Mouse (Mus musculus) hindbrain, postnatal 0 days (tissue): Measurements from ENCODE around the gene LTO1. TPM values are rescaled to one million over a fixed set of nuclear protein-coding genes. Genes with fewer than 3 reads are reported as not detected.

Experiments used
- ATAC-seq: fragments of 200-750 bp; cut with Nextera tagmentation; 2 replicates; pipeline ENCODE4 v1.8.0; 2017; ENCODE audit warnings: mild to moderate bottlenecking, moderate TSS enrichment, moderate library complexity
- DNase-seq: peaks from one replicate; pipeline ENCODE4 v3.0.0-alpha.2; 2015; ENCODE audit warnings: low spot score
- H3K27ac ChIP-seq: fragments of 300-500 bp; sonication (generic); 2 replicates; pipeline ENCODE4 v1.5.1; 2014; ENCODE audit warnings: mild to moderate bottlenecking
- H3K27me3 ChIP-seq: fragments of 300-500 bp; sonication (generic); 2 replicates; pipeline ENCODE4 v1.6.1; 2014; ENCODE audit warnings: low read length, mixed read lengths; ENCODE audit not compliant: insufficient read depth
- H3K36me3 ChIP-seq: fragments of 300-500 bp; sonication (generic); 2 replicates; pipeline ENCODE4 v1.6.1; 2014; ENCODE audit warnings: low read length, mixed read lengths; ENCODE audit not compliant: insufficient read depth
- H3K4me1 ChIP-seq: fragments of 300-500 bp; sonication (generic); 2 replicates; pipeline ENCODE4 v1.6.1; 2014; ENCODE audit warnings: antibody characterized with exemption, low read length, mixed read lengths; ENCODE audit not compliant: insufficient read depth
- H3K4me2 ChIP-seq: fragments of 300-500 bp; sonication (generic); 2 replicates; pipeline ENCODE4 v1.6.1; 2014; ENCODE audit warnings: low read depth, mild to moderate bottlenecking, low read length, moderate library complexity, mixed read lengths
- H3K4me3 ChIP-seq: fragments of 300-500 bp; sonication (generic); 2 replicates; pipeline ENCODE4 v1.5.1; 2014; ENCODE audit warnings: low read length
- H3K9ac ChIP-seq: fragments of 300-500 bp; sonication (generic); replicated peaks from 2 replicates; pipeline ENCODE4 v1.6.1; 2014; ENCODE audit warnings: mild to moderate bottlenecking, low read length, moderate library complexity, mixed read lengths
- H3K9me3 ChIP-seq: fragments of 300-500 bp; sonication (generic); 2 replicates; pipeline ENCODE4 v1.6.1; 2016; ENCODE audit warnings: low read length, mixed read lengths
- CTCF ChIP-seq: IDR thresholded peaks from 2 replicates; pipeline ENCODE4 v1.5.1; 2016; ENCODE audit warnings: antibody characterized with exemption, control low read depth, low read depth
- WGBS: fragments of 180-500 bp; shearing (Covaris S2); extraction: QIAGEN DNeasy Blood & Tissue Kit; methylation state at CpG from one replicate; pipeline ENCODE4 v1.1.7; 2014; 5-methylcytosine and 5-hydroxymethylcytosine counted together
- polyA plus RNA-seq: library from polyadenylated mRNA; unstranded; fragments of >200 nt; fragmentation: Nextera tagmentation; extraction: Ambion mirVana; gene quantifications from 2 replicates; pipeline ENCODE4 v1.2.1, GENCODE M21; 2015
- total RNA-seq: library from RNA; depleted of rRNA; stranded (reverse); fragments of >200 nt; gene quantifications from 2 replicates; pipeline ENCODE4 v1.2.3, GENCODE M21; 2014

The LTO1 gene
- total and polyA plus RNA-seq, 2 experiments from 2014 or later = 19.3 to 22.6 TPM

DNA sequence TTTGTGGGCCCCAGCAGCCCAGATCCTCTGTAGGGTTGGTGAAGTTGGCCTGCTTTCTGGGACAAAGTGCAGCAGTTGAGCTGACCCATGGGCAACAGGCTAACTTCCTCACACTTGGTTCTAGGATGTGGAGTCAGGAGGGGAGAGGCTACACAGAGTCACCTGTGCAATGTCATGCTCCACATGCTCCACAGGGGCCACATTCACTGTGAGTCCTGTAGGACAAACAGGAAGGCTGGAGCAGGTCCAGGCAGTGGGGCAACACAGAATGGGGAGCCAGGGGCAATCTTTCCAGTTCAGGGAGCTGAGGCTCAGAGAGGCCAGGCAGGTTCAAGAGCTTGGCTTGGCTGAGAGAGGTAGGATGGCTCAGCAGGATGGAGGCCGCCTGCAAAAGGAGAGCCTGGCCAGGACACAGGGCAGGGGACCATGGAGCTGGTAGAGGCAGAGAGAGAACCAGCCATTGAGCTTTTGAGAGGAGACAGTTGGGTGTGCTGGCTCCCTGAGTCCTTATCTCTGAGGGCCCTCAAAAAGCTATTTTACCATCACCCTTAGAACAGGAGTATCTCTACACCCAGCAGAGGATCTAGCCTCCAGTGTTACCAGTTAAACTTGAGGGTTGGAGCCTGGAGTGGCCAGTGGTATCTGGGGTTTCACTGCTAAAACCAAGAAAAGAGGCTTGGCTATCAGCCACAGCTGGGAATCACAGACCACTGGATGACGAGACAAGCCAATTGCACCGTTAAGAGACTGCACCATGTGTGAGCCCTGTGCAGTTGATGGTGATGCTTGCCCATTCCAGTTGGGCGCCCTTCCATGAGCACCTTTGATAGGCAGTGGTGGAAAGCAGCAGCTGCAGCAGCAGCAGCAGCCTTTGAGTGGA is 13.3 kb downstream of the LTO1 start:
- WGBS = 70% methylated on average over 4 of the region's 4 CpGs
- no peaks in the 10 kb centered on the region for H3K9me3 ChIP-seq
- H3K36me3 ChIP-seq = peaks cover 4% of the 10 kb centered on the region; the same call in 1 of the 2 replicates
- H3K4me1 ChIP-seq = no peaks in the 10 kb centered on the region
- H3K27me3 ChIP-seq = no peaks in the 10 kb centered on the region
- H3K4me3 ChIP-seq = no peak overlapping the region
- no peak overlapping the region for H3K9ac ChIP-seq
- no peak for ATAC-seq
- H3K27ac ChIP-seq = no peak overlapping the region
- H3K4me2 ChIP-seq = no peak overlapping the region
- DNase-seq = no peak
- TF ChIP-seq CTCF = no peak

GRCm38 (mm10) chr7:144928889-144929210 is 13.9 kb downstream of the LTO1 start:
- H3K4me1 ChIP-seq = no peaks in the 10 kb centered on the region
- no peak overlapping the region for H3K4me2 ChIP-seq
- H3K36me3 ChIP-seq = peaks cover 6% of the 10 kb centered on the region; the same call in 1 of the 2 replicates
- no peak for TF ChIP-seq CTCF
- 82% methylated on average over 6 of the region's 6 CpGs for WGBS
- H3K27me3 ChIP-seq = no peaks in the 10 kb centered on the region
- no peaks in the 10 kb centered on the region for H3K9me3 ChIP-seq
- DNase-seq = no peak
- no peak for ATAC-seq
- no peak overlapping the region for H3K27ac ChIP-seq
- H3K4me3 ChIP-seq = no peak overlapping the region
- H3K9ac ChIP-seq = no peak overlapping the region

- Histone ChIP-seq H3K27ac (no peak overlapping the region), H3K36me3 (peaks cover 6% of the 10 kb centered on the region; the same call in 1 of the 2 replicates)
- 0 out of 2 replicates have a peak, but pooled peaks have one; percentile 8 for ATAC-seq
Observed at GRCm38 (mm10) chr7:144929506-144929905, 14.6 kb downstream of the LTO1 start.

GRCm38 (mm10) chr7:144929931-144930330 is 15.0 kb downstream of the LTO1 start:
- Histone ChIP-seq H3K9ac (no peak overlapping the region), H3K4me1 (no peaks in the 10 kb centered on the region), H3K27me3 (no peaks in the 10 kb centered on the region), H3K4me2 (no peak overlapping the region), H3K36me3 (peaks cover 10% of the 10 kb centered on the region; the same call in 1 of the 2 replicates), H3K27ac (no peak overlapping the region), H3K4me3 (no peak overlapping the region), H3K9me3 (no peaks in the 10 kb centered on the region)
- ATAC-seq (peak; percentile 70), DNase-seq (peak; percentile 79)
- TF ChIP-seq CTCF = no peak
- WGBS = 34% methylated on average over 5 of the region's 5 CpGs

More at GRCm38 (mm10) chr7:144929506-144929905, 14.6 kb downstream of the LTO1 start:
- no peak for TF ChIP-seq CTCF
- Histone ChIP-seq H3K9ac (no peak overlapping the region), H3K4me1 (no peaks in the 10 kb centered on the region), H3K4me3 (no peak overlapping the region), H3K4me2 (no peak overlapping the region), H3K27me3 (no peaks in the 10 kb centered on the region), H3K9me3 (no peaks in the 10 kb centered on the region)
- DNase-seq = peak; percentile 35
- 70% methylated on average over 8 of the region's 8 CpGs for WGBS

- peak; percentile 68 for DNase-seq
- peak; percentile 71 for TF ChIP-seq CTCF
- no peak overlapping the region for H3K4me3 ChIP-seq
- 18% methylated on average over 3 of the region's 3 CpGs for WGBS
- no peak for ATAC-seq
- peaks cover 6% of the 10 kb centered on the region; the same call in 1 of the 2 replicates for H3K4me1 ChIP-seq
- no peak overlapping the region for H3K9ac ChIP-seq
- peaks cover 12% of the 10 kb centered on the region for H3K36me3 ChIP-seq
- H3K4me2 ChIP-seq = no peak overlapping the region
- no peaks in the 10 kb centered on the region for H3K9me3 ChIP-seq
- no peaks in the 10 kb centered on the region for H3K27me3 ChIP-seq
- H3K27ac ChIP-seq = no peak overlapping the region
Observed at GRCm38 (mm10) chr7:144931778-144932177, 16.9 kb downstream of the LTO1 start.

DNA sequence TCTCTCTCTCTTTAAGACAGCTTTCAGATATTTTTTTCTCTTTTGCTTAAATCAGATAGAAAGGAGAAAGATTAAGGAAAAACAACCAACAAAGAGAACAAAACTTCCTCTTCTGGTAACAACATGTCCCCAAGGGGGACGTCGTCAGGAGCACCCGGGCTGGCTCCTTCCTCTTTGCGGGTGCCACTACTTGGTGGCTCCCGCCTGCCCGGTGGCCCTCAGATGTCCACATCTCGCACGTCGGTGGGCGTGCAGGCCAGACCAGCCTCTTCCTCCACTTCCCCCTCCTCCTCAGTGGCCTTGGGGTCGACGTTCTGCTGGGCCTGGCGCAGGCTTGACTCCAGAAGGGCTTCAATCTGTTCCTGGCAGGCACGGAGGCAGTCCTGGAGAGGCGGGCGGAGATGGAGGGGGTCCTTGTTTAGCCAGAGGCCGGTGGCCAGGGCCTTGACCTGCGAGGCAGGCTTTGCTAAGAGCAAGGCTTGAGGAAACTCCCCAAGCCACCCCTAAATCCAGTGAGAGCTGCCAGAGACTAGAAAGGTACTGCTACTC is 17.6 kb downstream of the LTO1 start:
- H3K4me2 ChIP-seq = no peak overlapping the region
- TF ChIP-seq CTCF = no peak
- ATAC-seq = no peak
- H3K9me3 ChIP-seq = no peaks in the 10 kb centered on the region
- no peak overlapping the region for H3K9ac ChIP-seq
- 60% methylated on average over 18 of the region's 18 CpGs for WGBS
- peaks cover 12% of the 10 kb centered on the region for H3K36me3 ChIP-seq
- no peaks in the 10 kb centered on the region for H3K27me3 ChIP-seq
- H3K4me1 ChIP-seq = peaks cover 6% of the 10 kb centered on the region; the same call in 1 of the 2 replicates
- no peak overlapping the region for H3K27ac ChIP-seq
- DNase-seq = no peak
- H3K4me3 ChIP-seq = no peak overlapping the region

DNA sequence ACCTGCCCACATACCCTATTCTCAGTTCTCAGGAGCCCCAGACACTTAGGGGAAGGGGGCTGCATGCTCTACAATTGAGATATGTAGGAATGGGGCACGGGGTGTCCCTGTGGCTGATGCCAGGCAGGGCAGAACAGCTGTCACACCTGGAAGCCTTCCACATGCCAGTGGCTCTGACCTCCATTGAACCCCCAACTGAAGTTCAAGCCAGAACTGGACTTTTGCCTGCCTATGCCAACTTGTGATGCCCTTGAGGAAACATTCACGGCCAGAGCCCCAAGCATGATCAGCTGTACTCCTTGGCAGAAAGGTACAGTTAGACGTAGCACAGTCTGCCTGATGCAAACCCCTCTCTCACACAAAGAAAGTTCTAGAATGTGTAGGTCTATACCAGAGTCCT is 18.4 kb downstream of the LTO1 start:
- ATAC-seq (no peak), DNase-seq (no peak)
- Histone ChIP-seq H3K9ac (no peak overlapping the region), H3K27me3 (0 out of 2 replicates have a peak, but pooled peaks cover 3% of the 10 kb centered on the region), H3K27ac (no peak overlapping the region), H3K4me1 (peaks cover 6% of the 10 kb centered on the region), H3K36me3 (peaks cover 12% of the 10 kb centered on the region), H3K4me3 (no peak overlapping the region), H3K9me3 (no peaks in the 10 kb centered on the region), H3K4me2 (no peak overlapping the region)
- no peak for TF ChIP-seq CTCF
- WGBS = 76% methylated on average over 3 of the region's 3 CpGs
